Mouse (Mus musculus) bone marrow macrophage, adult 2 months (primary cell): ENCODE measurements around the gene Ssh3. TPM values are rescaled to one million over a fixed set of nuclear protein-coding genes. Genes with fewer than 3 reads are reported as not detected.
"Not testable (repeated sequence)": the region's sequence is repeated elsewhere in the genome, so short reads cannot be mapped to it uniquely, and the experiment has no call there.

Source experiments
- H3K27ac ChIP-seq: 2 replicates; pipeline ENCODE4 v1.5.1; 2012; ENCODE audit warnings: low read depth, low read length; ENCODE audit not compliant: insufficient read depth
- H3K4me1 ChIP-seq: 2 replicates; pipeline ENCODE4 v1.6.1; 2012; ENCODE audit warnings: low read length; ENCODE audit not compliant: control insufficient read depth, insufficient read depth
- H3K4me3 ChIP-seq: 2 replicates; pipeline ENCODE4 v1.5.1; 2012; ENCODE audit warnings: mild to moderate bottlenecking, low read length, moderate library complexity; ENCODE audit not compliant: insufficient read depth
- CTCF ChIP-seq: IDR thresholded peaks from 2 replicates; pipeline ENCODE4 v1.5.1; 2012; ENCODE audit warnings: low read depth, mild to moderate bottlenecking, low read length, moderate library complexity
- POLR2A ChIP-seq: IDR thresholded peaks from 2 replicates; pipeline ENCODE4 v1.6.1; 2012; ENCODE audit warnings: mild to moderate bottlenecking, low read depth, low read length, borderline replicate concordance
- polyA plus RNA-seq: library from polyadenylated mRNA; stranded (reverse); fragments of >200 nt; gene quantifications from 2 replicates; pipeline ENCODE4 v1.2.4, GENCODE M21; 2012; ENCODE audit not compliant: missing spikeins, insufficient read depth, insufficient read length

Ssh3 gene
- polyA plus RNA-seq, 1 experiment: 87.6 TPM

DNA sequence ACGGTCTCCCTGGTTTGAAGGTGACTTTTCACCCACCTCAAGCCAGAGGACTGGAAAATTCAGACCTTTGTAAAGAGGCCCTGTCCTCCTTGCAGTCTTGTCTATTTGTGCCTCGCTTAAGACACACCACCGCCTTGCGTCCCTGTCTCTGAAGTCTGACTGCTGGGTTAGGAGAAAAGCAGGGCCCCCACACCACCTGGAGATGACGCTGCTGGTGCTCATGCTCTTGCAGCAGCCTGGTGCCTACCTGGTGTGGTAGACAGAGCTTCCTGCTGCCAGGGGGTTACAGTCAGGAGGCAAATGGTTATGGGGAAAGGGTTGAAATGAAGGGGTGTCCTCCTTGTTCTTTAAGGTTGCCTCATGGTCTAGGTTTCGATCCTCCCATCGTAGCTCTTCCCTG lies 14.8 kb downstream of the Ssh3 start:
- TF ChIP-seq CTCF (no peak), POLR2A (no peak)
- Histone ChIP-seq H3K4me1 (peaks cover 4% of the 10 kb centered on the region; the same call in 1 of the 2 replicates), H3K27ac (no peak overlapping the region), H3K4me3 (no peak overlapping the region)

DNA sequence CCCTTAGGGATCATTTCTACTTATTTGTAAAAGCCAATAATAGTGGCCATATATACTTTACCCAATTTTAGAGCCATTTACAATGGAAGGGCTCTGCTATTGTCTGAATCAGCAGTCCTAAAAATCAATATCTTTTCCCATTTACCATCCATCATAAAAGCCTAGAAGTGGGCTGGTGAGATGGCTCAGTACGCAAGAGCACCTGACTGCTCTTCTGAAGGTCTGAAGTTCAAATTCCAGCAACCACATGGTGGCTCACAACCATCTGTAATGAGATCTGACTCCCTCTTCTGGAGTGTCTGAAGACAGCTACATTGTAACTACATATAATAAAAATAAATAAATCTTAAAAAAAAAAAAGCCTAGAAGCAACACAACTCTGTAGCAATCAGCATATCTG lies 20.3 kb downstream of the Ssh3 start:
- not testable (repeated sequence) for H3K27ac ChIP-seq, H3K4me3 ChIP-seq, H3K4me1 ChIP-seq

DNA sequence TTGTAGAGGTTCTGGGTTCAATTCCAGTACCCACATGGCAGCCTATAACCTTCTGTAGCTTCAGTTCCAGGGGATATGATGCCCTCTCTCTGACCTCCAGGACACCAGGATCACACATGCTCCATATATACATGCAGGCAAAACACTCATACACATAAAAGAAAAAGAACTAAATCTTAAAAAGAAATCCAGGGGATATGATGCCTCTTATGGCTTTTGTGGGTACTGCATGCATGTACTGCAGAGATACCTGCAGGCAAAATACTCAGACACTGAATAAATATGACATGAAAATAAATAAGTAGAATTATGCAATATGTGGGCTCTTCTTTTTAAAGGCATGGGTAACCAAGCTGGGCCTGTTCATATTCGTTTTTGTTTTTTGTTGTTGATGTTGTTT lies 22.0 kb downstream of the Ssh3 start:
- no peaks in the 10 kb centered on the region for H3K4me1 ChIP-seq
- TF ChIP-seq POLR2A (no peak), CTCF (no peak)

DNA sequence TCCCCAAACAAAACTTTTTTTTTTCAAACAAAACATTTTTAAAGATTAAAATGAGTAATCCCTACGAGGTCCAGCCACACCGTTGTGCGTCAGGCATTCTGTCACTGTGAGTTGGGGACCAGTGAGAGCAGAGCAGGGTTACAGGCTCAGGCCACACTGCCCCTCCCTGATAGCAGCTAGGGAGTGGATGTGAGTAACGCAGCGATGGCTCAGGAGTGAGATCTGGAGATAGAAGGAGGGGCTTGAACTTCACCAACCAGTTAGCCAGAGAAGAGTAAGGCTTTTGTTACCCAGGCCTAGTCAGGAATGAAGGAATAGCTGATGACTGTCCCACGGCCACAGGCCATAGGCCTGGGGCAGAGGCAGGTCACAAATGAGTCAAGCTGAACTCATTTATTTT lies 24.2 kb downstream of the Ssh3 start:
- TF ChIP-seq CTCF (no peak), POLR2A (no peak)
- Histone ChIP-seq H3K27ac (no peak overlapping the region), H3K4me3 (no peak overlapping the region), H3K4me1 (no peaks in the 10 kb centered on the region)

More for the DNA sequence above, 22.0 kb downstream of the Ssh3 start:
- Histone ChIP-seq H3K4me3 (no peak overlapping the region), H3K27ac (no peak overlapping the region)

DNA sequence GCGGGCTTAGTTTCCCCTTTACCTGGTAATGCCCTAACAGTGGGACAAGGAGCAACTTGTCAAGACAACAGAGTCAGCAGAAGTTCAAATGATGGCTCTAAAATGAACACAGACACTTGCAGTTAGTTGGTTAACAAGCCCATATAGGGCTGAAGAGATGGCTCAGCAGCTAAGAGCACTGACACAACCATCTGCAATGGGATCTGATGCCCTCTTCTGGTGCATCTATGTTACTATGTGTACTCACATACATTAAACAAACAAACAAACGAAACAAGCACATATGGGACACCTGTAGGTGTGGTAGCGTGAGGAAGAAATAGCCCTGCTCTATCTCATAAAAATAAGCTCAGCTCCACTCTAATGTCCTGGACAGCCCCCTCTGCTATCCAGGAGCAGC lies 26.6 kb downstream of the Ssh3 start:
- Histone ChIP-seq H3K27ac (no peak overlapping the region), H3K4me1 (no peaks in the 10 kb centered on the region), H3K4me3 (no peak overlapping the region)
- TF ChIP-seq CTCF (no peak), POLR2A (no peak)

DNA sequence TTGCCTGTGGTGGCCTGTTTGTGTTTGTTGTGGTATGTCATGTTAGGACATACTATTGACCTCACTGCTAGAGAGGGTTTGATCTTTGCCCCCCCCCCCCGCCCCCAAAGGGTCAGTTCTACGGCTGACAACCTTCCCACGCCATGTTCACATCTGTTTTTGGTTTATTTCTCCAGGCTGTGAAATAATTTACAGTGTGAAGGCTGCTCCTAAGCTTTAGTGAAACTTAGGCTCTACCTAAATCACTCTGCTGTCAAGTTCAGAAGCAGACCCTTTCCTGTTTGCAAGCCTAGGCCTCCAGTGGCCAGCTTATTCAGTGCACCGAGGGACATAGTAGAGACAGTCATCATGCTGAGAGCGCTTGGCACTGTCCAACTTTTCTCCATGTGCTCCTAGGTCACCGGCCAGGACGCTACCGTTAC lies 28.7 kb downstream of the Ssh3 start:
- no peak for TF ChIP-seq CTCF
- no peak for TF ChIP-seq POLR2A
- Histone ChIP-seq H3K4me1 (no peaks in the 10 kb centered on the region), H3K4me3 (no peak overlapping the region), H3K27ac (no peak overlapping the region)

DNA sequence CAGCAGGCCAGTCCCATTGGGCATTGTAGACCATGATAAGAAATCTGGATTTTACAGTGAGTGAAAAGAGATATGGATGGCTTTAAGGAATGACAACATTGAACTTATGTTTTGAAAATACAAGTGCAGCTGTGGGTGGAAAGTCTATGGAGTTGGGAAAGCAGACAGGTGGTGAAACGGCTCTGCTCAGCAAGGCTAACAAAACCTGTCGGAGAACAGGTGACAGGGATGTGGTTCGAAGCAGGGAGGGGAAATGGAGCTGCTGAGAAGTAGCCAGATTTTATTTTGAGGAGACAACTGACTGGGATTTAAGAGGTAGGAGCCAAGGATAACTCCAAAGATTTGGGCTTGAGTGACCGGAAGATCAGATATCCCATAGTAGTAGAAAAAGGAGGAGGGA lies 34.4 kb downstream of the Ssh3 start:
- H3K4me3 ChIP-seq: no peak overlapping the region
- peaks cover 24% of the 10 kb centered on the region for H3K4me1 ChIP-seq

DNA sequence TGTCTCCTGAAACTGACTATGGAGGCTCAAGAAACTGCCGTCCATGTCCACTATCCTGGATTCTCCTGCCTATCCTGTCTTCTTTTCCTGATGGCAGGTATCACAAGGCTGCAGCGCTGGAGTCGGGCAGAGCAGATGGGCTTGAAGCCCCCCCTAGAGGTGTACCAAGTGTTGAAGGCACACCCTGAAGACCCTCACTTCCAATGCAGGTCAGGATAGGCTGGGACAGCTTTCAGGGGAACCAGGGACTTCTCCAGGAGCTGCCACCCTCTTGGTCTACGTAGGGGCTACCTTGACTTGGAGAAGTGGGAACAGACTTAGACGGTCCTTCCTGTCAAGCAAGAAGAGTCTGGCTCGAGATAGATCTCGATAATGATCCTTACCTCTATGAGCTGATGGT lies 36.3 kb downstream of the Ssh3 start:
- Histone ChIP-seq H3K4me3 (peak overlapping the region; percentile 56), H3K4me1 (peaks cover 24% of the 10 kb centered on the region), H3K27ac (peak overlapping the region; percentile 94)
- TF ChIP-seq CTCF: no peak
- TF ChIP-seq POLR2A: no peak

More for the DNA sequence above, 34.4 kb downstream of the Ssh3 start:
- H3K27ac ChIP-seq: no peak overlapping the region
- no peak for TF ChIP-seq POLR2A
- no peak for TF ChIP-seq CTCF

DNA sequence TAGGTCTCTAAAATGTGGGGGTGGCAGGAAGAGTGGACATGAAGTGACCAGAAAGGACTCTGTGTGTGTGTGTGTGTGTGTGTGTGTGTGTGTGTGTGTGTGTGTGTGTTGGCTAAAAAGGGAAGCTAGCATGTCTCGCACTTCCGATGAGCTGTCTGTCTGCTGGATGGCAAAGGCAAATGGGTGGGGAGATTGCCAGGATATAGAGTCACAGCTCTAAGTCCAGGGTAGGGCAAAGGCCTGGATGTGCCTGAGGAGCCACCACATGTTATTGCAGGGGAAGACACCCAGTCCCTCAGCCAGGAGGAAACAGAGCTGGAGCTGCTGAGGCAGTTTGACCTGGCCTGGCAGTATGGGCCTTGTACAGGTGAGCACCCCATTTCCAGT lies 36.8 kb downstream of the Ssh3 start:
- peak overlapping the region; percentile 56 for H3K4me3 ChIP-seq
- H3K4me1 ChIP-seq: peaks cover 24% of the 10 kb centered on the region
- TF ChIP-seq POLR2A: no peak
- TF ChIP-seq CTCF: no peak
- peak overlapping the region; percentile 94 for H3K27ac ChIP-seq

DNA sequence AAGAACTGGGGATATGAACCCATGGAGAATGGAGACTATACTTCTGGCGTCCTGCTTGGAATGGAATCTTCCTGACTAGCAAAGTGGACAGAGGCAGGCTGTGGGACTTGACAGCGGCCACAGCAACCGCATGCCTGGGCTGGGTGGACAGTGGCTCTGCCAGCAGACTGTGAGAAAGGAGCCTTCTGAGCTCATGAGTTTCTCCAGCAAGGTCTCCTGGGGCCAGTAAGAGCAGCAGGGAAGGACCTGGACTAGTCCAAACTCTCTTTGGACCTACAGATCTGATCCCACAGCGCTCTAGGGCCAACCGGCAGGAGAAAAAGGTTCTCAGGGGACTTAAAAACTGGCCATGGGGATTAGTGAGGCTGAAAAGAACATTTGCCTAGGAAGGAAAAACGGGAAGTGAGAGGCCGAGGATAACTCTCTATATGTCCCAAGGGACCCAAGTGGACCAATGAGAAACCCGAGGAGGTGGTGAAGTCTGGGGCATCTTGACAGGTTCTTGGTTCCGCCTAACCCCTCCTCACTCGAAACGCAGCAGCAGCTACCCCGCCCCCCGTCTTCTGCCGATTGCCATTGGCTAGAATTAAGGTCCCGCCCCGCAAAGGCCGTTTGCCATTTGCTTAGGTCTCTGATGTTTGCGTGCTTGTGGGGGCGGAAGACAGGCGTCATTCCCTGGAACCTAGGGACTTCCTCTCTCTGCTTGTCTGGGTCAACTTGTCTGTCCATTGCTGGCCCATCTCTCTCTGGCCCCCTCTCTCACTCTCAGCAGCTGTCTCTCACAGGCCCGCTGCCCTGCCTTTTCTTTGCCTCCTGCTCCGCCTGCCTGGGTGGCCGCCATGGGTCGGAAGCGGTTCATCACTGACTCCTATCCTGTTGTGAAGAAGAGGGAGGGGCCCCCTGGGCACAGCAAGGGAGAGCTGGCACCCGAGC lies 37.5 kb downstream of the Ssh3 start, which contains the start of gene Pold4:
Pold4 (plus strand) TSS at position 647 of the 933 bp plus-strand sequence.
- TF ChIP-seq POLR2A: no peak; the same call in 1 of the 2 replicates
- TF ChIP-seq CTCF: no peak
- H3K27ac ChIP-seq: peak within 1 kb of the TSS; percentile 94
- peaks cover 24% of the 10 kb centered on the region for H3K4me1 ChIP-seq
- H3K4me3 ChIP-seq: peak within 1 kb of the TSS; percentile 56
